Mouse (Mus musculus): ENCODE measurements around the gene Dzip1.

DNA sequence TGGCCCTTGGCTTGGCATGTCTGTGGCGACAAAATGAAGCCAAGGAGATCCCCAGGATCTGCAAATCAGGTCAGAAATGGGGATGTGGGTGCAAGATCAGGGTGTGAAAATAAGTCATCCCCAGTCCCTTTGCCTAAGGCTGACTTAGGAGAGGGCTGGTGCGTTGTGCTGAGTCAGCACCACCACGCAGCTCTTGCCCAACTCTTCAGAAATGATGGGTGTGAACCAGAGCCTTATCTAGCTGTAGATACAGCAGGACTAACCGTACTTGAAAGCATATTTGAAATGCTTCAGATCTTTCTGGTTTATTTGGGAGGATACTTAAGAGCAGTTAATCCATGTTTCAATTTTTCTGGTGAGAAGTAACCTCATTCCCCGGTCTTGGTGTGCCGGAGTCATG is 55.5 kb downstream of the Dzip1 start:
- no peak for TF ChIP-seq POLR2A (IDR thresholded peaks at IDR 0.05; ENCODE audit: low read depth, low read length)
- no peak for TF ChIP-seq CTCF (IDR thresholded peaks at IDR 0.05; ENCODE audit: extremely low read depth, insufficient read depth, insufficient read length, insufficient replicate concordance)
